Mouse (Mus musculus): Measurements from ENCODE around the gene Gm5617.

Gm5617 gene

DNA sequence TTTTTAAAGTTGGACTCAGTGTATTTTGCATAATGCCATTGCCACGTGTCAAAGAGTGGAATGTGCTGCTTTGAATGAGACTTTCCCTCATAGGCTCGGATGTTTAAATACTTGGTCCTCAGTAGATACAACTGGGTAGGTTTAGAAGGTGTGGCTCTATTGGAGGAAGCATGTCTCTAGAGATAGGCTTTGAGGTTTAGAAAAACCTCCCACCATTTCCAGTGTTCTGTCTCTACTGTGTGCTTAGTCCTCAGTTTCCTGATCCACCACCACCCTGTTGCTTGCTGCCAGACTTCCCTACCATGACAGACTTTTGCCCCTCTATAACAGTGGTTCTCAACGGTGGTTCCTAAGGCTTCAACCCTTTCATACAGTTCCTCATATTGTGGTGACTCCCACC lies 37.0 kb downstream of the Gm5617 start:
- ChIA-PET CTCF (interaction anchor here in 1 of 4 experiments (0.6 kb wide), 1 partner anchor 164 kb away, joined by 4 read pairs; no protein-coding TSS in a partner anchor), POLR2A (interaction anchor here in 2 of 4 experiments (0.7 to 1.6 kb wide), 2 partner anchors 37 to 359 kb away, joined by 4 to 7 read pairs; partner anchors contain the start of genes Gm5617 (in 1 of the 2) and Rbm7 (in 1 of the 2))

- POLR2A ChIA-PET: interaction anchor here in 2 of 4 experiments (0.7 to 1.6 kb wide), 2 partner anchors 37 to 360 kb away, joined by 4 to 7 read pairs; partner anchors contain the start of genes Gm5617 (in 1 of the 2) and Rbm7 (in 1 of the 2)
- CTCF ChIA-PET: interaction anchor here in 1 of 4 experiments (0.6 kb wide), 1 partner anchor 164 kb away, joined by 4 read pairs; no protein-coding TSS in a partner anchor
These were observed 37.5 kb downstream of the Gm5617 start for GRCm38 (mm10) chr9:48532730-48533129.

DNA sequence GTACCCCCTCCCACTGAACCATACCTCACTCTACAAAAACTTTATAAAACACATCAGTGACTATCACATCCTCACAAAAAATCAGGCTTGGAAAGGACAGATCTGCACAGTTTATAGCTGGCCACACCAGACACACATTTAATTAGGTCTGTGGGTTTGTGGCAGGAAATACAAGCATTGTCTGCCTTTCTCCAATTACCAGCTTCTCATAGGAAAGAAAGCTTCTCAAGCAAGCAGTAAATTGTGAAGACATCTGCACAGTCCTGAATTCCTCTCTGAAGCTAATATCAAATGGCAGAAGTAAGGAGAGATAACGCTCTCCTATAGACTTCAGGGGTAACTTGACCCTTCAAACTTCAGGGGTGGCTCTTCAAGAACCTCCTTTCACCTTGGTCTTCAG lies 41.2 kb downstream of the Gm5617 start:
- POLR2A ChIA-PET: interaction anchor here in 2 of 4 experiments (0.7 to 3.2 kb wide), 2 partner anchors 41 to 266 kb away, joined by 5 to 15 read pairs; partner anchors contain the start of genes Gm5617 (in 1 of the 2) and Rbm7 (in 1 of the 2)
- CTCF ChIA-PET: no interaction called here

DNA sequence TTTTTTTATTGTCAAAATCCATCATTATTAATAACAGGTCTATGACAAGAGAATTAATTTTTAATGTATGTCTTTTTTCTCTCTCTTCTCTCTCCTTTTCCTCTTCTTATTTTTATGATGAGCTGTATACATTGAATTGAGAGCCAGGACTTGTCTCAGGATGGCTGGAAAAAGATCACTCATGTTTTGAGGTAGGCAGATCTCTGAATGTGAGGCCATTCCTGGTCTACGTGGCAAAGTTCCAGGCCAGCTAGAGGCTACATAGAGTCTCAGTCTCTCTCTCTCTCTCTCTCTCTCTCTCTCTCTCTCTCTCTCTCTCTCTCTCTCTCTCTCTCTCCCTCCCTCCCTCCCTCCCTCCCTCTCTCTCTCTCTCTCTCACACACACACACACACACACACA lies 42.4 kb downstream of the Gm5617 start:
- ChIA-PET CTCF (interaction anchor here in 1 of 4 experiments (0.7 to 0.9 kb wide), 2 partner anchors 22 to 128 kb away, joined by 3 to 4 read pairs; no protein-coding TSS in a partner anchor), POLR2A (interaction anchor here in 3 of 4 experiments (0.6 to 3.2 kb wide), 9 partner anchors 10 to 245 kb away, joined by 3 to 15 read pairs (median 4); partner anchors contain the start of genes Gm5617 (in 2 of the 3), Rbm7 (in 2 of the 3) and Rexo2 (in 1 of the 3))

- ChIA-PET POLR2A (interaction anchor here in 3 of 4 experiments (0.6 to 3.2 kb wide), 10 partner anchors 10 to 244 kb away, joined by 3 to 15 read pairs (median 4); partner anchors contain the start of genes Gm5617 (in 2 of the 3), Rbm7 (in 2 of the 3) and Rexo2 (in 1 of the 3)), CTCF (interaction anchor here in 2 of 4 experiments (0.6 to 0.9 kb wide), 3 partner anchors 22 to 451 kb away, joined by 3 to 4 read pairs (median 4); no protein-coding TSS in a partner anchor)
These were observed 42.9 kb downstream of the Gm5617 start for GRCm38 (mm10) chr9:48538044-48538645.

DNA sequence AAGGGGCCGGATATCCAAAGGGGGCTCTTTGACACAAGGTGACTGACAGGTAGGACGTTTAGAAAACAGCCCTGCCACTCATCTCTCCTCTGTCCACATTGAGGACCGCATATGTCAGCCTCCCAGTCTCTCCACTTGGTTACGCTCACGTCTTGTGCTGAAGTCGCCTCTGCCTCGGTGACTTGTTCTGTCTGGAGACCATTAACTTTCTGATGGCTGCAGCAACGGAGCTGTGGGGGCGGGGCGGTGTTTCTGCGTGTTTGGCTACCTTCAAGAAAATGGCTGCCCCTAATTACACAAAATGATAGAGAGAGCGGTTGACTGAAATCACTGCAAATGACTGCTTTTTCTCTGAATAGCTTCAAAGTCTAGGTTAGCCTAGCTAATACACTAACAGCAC lies 43.4 kb downstream of the Gm5617 start:
- ChIA-PET CTCF (interaction anchor here in 2 of 4 experiments (0.6 to 0.9 kb wide), 2 partner anchors 21 to 451 kb away, joined by 3 to 4 read pairs; no protein-coding TSS in a partner anchor), POLR2A (interaction anchor here in 3 of 4 experiments (0.7 to 3.2 kb wide), 10 partner anchors 9 to 1387 kb away, joined by 3 to 15 read pairs (median 4); partner anchors contain the start of genes Gm5617 (in 2 of the 3), Rbm7 (in 2 of the 3) and Rexo2 (in 1 of the 3))

All from embryonic stem cell, embryonic (primary cell).